Mouse (Mus musculus) liver, adult 2 months (tissue): ENCODE measurements around the gene Ccs.

Experiments used
- CTCF ChIP-seq: fragments of 200-500 bp; IDR thresholded peaks from 2 replicates; pipeline ENCODE4 v1.5.1; 2011; ENCODE audit warnings: low read depth, low read length, control low read depth
- POLR2A ChIP-seq: fragments of 200-500 bp; IDR thresholded peaks from 2 replicates; pipeline ENCODE4 v1.6.1; 2011; ENCODE audit warnings: low read length, control low read depth; ENCODE audit not compliant: insufficient read depth; ENCODE audit errors: extremely low read depth

- TF ChIP-seq CTCF (no peak), POLR2A (no peak)
These were observed 499 bp downstream of the Ccs start for GRCm38 (mm10) chr19:4838526-4839140.
